Mouse (Mus musculus): ENCODE results near the gene AL732309.1. TPM values are rescaled to one million over a fixed set of nuclear protein-coding genes. Genes with fewer than 3 reads are reported as not detected.

AL732309.1 gene
- polyA plus RNA-seq, 1 experiment from 2014 or later, result 6.2 TPM

GRCm38 (mm10) chr2:25223681-25224491, 22.8 kb downstream of the AL732309.1 start:
- Histone ChIP-seq H3K9ac (peak overlapping the region; percentile 84), H3K4me2 (replicated peaks) (peak overlapping the region; percentile 81), H3K4me1 (peaks cover 22% of the 10 kb centered on the region), H3K36me3 (peaks cover 5% of the 10 kb centered on the region), H3K9me3 (replicated peaks) (no peaks in the 10 kb centered on the region), H3K4me3 (peak overlapping the region; percentile 72), H3K27me3 (no peaks in the 10 kb centered on the region), H3K27ac (peak overlapping the region; percentile 91)
- WGBS, result 2% methylated on average over 45 of the region's 53 CpGs
- ATAC-seq (ENCODE audit: low FRiP score), result peak; percentile 57

GRCm38 (mm10) chr2:25221331-25221772, 25.3 kb downstream of the AL732309.1 start:
- peaks cover 16% of the 10 kb centered on the region for H3K4me1 ChIP-seq
- H3K4me2 ChIP-seq (replicated peaks), result no peak overlapping the region
- no peaks in the 10 kb centered on the region for H3K27me3 ChIP-seq
- no peak for ATAC-seq (ENCODE audit: low FRiP score)
- H3K27ac ChIP-seq, result no peak overlapping the region
- no peaks in the 10 kb centered on the region for H3K9me3 ChIP-seq (replicated peaks)
- WGBS, result 75% methylated on average over 5 of the region's 5 CpGs
- H3K4me3 ChIP-seq, result no peak overlapping the region
- no peak overlapping the region for H3K9ac ChIP-seq
- H3K36me3 ChIP-seq, result peaks cover 5% of the 10 kb centered on the region

GRCm38 (mm10) chr2:25218445-25218844, 28.2 kb downstream of the AL732309.1 start, which contains the start of gene Fam166a:
Gene Fam166a, plus strand, starts transcription at chr2:25218745.
- Histone ChIP-seq H3K9me3 (replicated peaks) (no peaks in the 10 kb centered on the region), H3K27me3 (peaks cover 7% of the 10 kb centered on the region; the same call in 1 of the 2 replicates), H3K4me2 (replicated peaks) (no peak within 1 kb of the TSS), H3K9ac (no peak within 1 kb of the TSS), H3K4me3 (no peak within 1 kb of the TSS), H3K4me1 (peaks cover 7% of the 10 kb centered on the region), H3K27ac (no peak within 1 kb of the TSS), H3K36me3 (peaks cover 5% of the 10 kb centered on the region)
- ATAC-seq (ENCODE audit: low FRiP score), result no peak

GRCm38 (mm10) chr2:25217666-25218065, 29.0 kb downstream of the AL732309.1 start:
- no peak for ATAC-seq (ENCODE audit: low FRiP score)
- 67% methylated on average over 2 of the region's 2 CpGs for WGBS
- Histone ChIP-seq H3K4me2 (replicated peaks) (no peak overlapping the region), H3K27me3 (peaks cover 9% of the 10 kb centered on the region; the same call in 1 of the 2 replicates), H3K4me1 (peaks cover 3% of the 10 kb centered on the region; the same call in 1 of the 2 replicates), H3K36me3 (peaks cover 5% of the 10 kb centered on the region), H3K9me3 (replicated peaks) (no peaks in the 10 kb centered on the region), H3K4me3 (no peak overlapping the region), H3K9ac (no peak overlapping the region), H3K27ac (no peak overlapping the region)

- WGBS, result 71% methylated on average over 3 of the region's 3 CpGs
- no peak within 1 kb of the TSS for H3K4me3 ChIP-seq
- H3K4me1 ChIP-seq, result peaks cover 17% of the 10 kb centered on the region
- no peaks in the 10 kb centered on the region for H3K9me3 ChIP-seq (replicated peaks)
- H3K9ac ChIP-seq, result no peak within 1 kb of the TSS; the same call in 1 of the 2 replicates
- H3K4me2 ChIP-seq (replicated peaks), result no peak within 1 kb of the TSS
- no peaks in the 10 kb centered on the region for H3K36me3 ChIP-seq
- no peak for ATAC-seq (ENCODE audit: low FRiP score)
- no peak within 1 kb of the TSS for H3K27ac ChIP-seq
- peaks cover 9% of the 10 kb centered on the region; the same call in 1 of the 2 replicates for H3K27me3 ChIP-seq
Observed at GRCm38 (mm10) chr2:25214444-25214843, 32.2 kb downstream of the AL732309.1 start, which contains the start of gene Stpg3. Gene Stpg3, minus strand, starts transcription at chr2:25214637.

GRCm38 (mm10) chr2:25213266-25213865, 33.3 kb downstream of the AL732309.1 start:
- WGBS, result 62% methylated on average over 23 of the region's 23 CpGs
- no peak for ATAC-seq (ENCODE audit: low FRiP score)

GRCm38 (mm10) chr2:25211121-25211670, 35.5 kb downstream of the AL732309.1 start, which contains the start of gene Nelfb:
Gene Nelfb, minus strand, starts transcription at chr2:25211489.
- H3K9ac ChIP-seq, result peak within 1 kb of the TSS; percentile 84
- under 1% methylated on average over 44 of the region's 44 CpGs for WGBS
- peak within 1 kb of the TSS; percentile 68 for H3K4me3 ChIP-seq
- H3K27ac ChIP-seq, result peak within 1 kb of the TSS; percentile 86
- peaks cover 9% of the 10 kb centered on the region; the same call in 1 of the 2 replicates for H3K27me3 ChIP-seq
- peak; percentile 95 for ATAC-seq (ENCODE audit: low FRiP score)
- H3K4me1 ChIP-seq, result peaks cover 24% of the 10 kb centered on the region
- peaks cover 11% of the 10 kb centered on the region for H3K36me3 ChIP-seq
- no peaks in the 10 kb centered on the region for H3K9me3 ChIP-seq (replicated peaks)
- peak within 1 kb of the TSS; percentile 95 for H3K4me2 ChIP-seq (replicated peaks)

More at GRCm38 (mm10) chr2:25213266-25213865, 33.3 kb downstream of the AL732309.1 start:
- Histone ChIP-seq H3K27me3 (peaks cover 9% of the 10 kb centered on the region; the same call in 1 of the 2 replicates), H3K36me3 (no peaks in the 10 kb centered on the region), H3K4me3 (no peak overlapping the region), H3K9me3 (replicated peaks) (no peaks in the 10 kb centered on the region), H3K9ac (no peak overlapping the region; the same call in 1 of the 2 replicates), H3K4me1 (peaks cover 24% of the 10 kb centered on the region), H3K27ac (no peak overlapping the region), H3K4me2 (replicated peaks) (no peak overlapping the region)

- Histone ChIP-seq H3K4me1 (peaks cover 24% of the 10 kb centered on the region), H3K27ac (peak overlapping the region; percentile 86), H3K4me3 (peak overlapping the region; percentile 68), H3K4me2 (replicated peaks) (peak overlapping the region; percentile 95), H3K9me3 (replicated peaks) (no peaks in the 10 kb centered on the region), H3K27me3 (peaks cover 9% of the 10 kb centered on the region; the same call in 1 of the 2 replicates), H3K36me3 (peaks cover 16% of the 10 kb centered on the region), H3K9ac (peak overlapping the region; percentile 84)
- ATAC-seq (ENCODE audit: low FRiP score), result peak; percentile 61
- under 1% methylated on average over 24 of the region's 24 CpGs for WGBS
Observed at GRCm38 (mm10) chr2:25210686-25211085, 36.0 kb downstream of the AL732309.1 start.

GRCm38 (mm10) chr2:25207593-25207992, 39.1 kb downstream of the AL732309.1 start:
- 90% methylated on average over 1 of the region's 1 CpGs for WGBS
- Histone ChIP-seq H3K36me3 (peaks cover 47% of the 10 kb centered on the region), H3K27ac (no peak overlapping the region), H3K9me3 (replicated peaks) (no peaks in the 10 kb centered on the region), H3K4me3 (no peak overlapping the region), H3K9ac (no peak overlapping the region), H3K27me3 (no peaks in the 10 kb centered on the region), H3K4me1 (peaks cover 24% of the 10 kb centered on the region), H3K4me2 (replicated peaks) (no peak overlapping the region)
- no peak for ATAC-seq (ENCODE audit: low FRiP score)

GRCm38 (mm10) chr2:25203631-25204214, 42.9 kb downstream of the AL732309.1 start:
- H3K9ac ChIP-seq, result no peak overlapping the region
- H3K27me3 ChIP-seq, result no peaks in the 10 kb centered on the region
- H3K4me2 ChIP-seq (replicated peaks), result no peak overlapping the region
- no peaks in the 10 kb centered on the region for H3K9me3 ChIP-seq (replicated peaks)
- 76% methylated on average over 4 of the region's 4 CpGs for WGBS
- H3K4me3 ChIP-seq, result no peak overlapping the region
- H3K4me1 ChIP-seq, result peaks cover under 1% of the 10 kb centered on the region; the same call in 1 of the 2 replicates
- H3K36me3 ChIP-seq, result peaks cover 83% of the 10 kb centered on the region
- no peak for ATAC-seq (ENCODE audit: low FRiP score)
- no peak overlapping the region for H3K27ac ChIP-seq

GRCm38 (mm10) chr2:25200631-25201030, 46.0 kb downstream of the AL732309.1 start:
- no peak for ATAC-seq (ENCODE audit: low FRiP score)
- 95% methylated on average over 2 of the region's 2 CpGs for WGBS
- Histone ChIP-seq H3K27ac (no peak overlapping the region), H3K9me3 (replicated peaks) (no peaks in the 10 kb centered on the region), H3K4me3 (no peak overlapping the region), H3K4me2 (replicated peaks) (no peak overlapping the region), H3K9ac (no peak overlapping the region), H3K36me3 (peaks cover 70% of the 10 kb centered on the region), H3K4me1 (peaks cover 10% of the 10 kb centered on the region; the same call in 1 of the 2 replicates), H3K27me3 (peaks cover 21% of the 10 kb centered on the region)

GRCm38 (mm10) chr2:25197946-25198345, 48.7 kb downstream of the AL732309.1 start:
- ATAC-seq (ENCODE audit: low FRiP score), result no peak
- Histone ChIP-seq H3K9ac (no peak overlapping the region), H3K36me3 (peaks cover 43% of the 10 kb centered on the region), H3K9me3 (replicated peaks) (no peaks in the 10 kb centered on the region), H3K27me3 (peaks cover 42% of the 10 kb centered on the region), H3K4me2 (replicated peaks) (no peak overlapping the region), H3K4me1 (peaks cover 24% of the 10 kb centered on the region), H3K4me3 (no peak overlapping the region), H3K27ac (no peak overlapping the region)
